Mouse (Mus musculus) embryo, embryonic 10.5 days (tissue): ENCODE measurements around the gene Clec2g.
"Not testable (repeated sequence)": the region's sequence is repeated elsewhere in the genome, so short reads cannot be mapped to it uniquely, and the experiment has no call there.

ENCODE experiments used
- DNase-seq: peaks from one replicate; pipeline ENCODE4 v3.0.0-alpha.2; 2015; ENCODE audit warnings: low spot score

Gene Clec2g

DNA sequence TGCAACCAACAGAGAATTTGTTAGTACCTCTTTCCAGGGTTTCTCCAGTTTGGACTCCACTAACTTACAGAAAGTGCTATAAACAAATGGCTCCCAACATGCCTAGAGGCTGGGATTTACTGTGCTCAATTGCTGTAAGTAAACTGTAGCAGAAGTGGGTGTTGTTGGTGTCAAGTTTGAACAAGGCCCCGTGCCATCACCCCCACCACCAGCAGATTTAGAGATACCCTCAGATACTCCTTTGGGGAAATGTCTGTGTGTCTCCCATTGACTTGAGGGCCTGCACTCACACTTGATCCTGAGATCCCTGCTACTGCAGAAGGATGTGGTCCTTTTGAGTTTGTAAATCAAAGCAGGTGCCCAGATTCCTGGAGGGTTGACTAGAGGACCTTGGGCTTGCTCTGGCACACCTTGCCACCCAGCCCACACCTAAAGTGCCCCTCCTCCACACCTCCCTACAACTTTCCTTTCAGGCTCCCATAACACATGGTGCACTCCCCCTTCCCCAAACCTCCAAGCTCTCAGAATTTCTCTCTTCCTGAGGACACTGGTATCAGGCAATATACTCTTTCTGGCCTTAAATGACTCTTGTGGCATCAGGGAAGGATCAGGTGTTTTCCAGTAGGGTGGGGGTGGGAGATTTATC lies 37.3 kb downstream of the Clec2g start:
- no peak for DNase-seq

DNA sequence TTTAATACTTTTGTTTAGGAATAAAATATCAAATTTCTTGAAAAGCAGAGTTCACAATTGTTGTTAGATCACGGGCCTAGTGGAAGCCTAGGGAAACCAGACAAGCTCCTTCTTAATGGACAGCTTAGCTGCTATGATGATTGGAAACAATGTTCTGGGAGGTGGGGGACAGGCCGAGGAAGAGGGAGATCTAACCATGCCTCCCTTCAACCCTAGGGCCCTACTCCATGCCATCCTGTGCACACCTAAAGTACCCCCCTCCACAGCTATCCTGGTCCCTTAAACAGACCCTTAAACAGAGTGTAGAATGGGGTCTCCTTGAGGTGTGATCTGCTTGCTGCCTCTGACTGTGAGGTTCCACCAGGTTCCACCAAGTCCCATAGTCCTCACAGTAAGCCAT lies 38.0 kb downstream of the Clec2g start:
- DNase-seq = no peak

DNA sequence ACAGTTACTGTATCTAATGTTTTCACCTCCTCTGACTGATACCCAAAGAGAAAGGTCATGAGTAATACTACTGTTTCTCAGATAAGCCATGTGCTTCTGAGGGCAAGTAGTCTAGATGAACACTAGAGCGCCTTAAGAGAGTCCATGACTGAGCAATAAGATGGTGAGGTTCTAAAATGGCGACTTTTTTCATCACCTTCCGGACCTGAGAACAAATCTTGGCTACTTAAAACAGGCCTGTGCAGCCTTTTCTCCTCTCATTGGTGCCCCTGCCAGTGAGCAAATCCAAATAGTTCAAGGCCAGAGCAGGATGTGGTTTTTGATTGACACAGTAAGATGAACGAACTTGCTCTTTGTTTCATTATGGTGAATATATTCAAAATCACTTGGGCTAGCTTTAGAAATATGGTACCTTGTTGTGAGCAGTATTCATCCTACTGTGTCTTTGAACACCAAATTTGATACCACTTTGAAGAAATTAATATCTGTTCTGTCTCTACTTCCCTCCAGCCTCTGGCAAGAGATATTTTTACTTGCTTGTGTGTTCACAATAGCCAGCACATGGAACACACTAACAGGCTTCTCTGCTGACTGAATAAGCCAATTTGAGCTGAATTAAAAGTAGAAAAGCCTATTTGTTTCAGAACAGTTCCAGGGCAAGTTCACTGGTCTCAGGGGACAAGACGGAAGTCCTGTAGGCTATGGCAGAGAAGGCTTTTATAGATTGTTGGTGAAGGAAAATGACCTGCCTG lies 38.7 kb downstream of the Clec2g start:
- no peak for DNase-seq

DNA sequence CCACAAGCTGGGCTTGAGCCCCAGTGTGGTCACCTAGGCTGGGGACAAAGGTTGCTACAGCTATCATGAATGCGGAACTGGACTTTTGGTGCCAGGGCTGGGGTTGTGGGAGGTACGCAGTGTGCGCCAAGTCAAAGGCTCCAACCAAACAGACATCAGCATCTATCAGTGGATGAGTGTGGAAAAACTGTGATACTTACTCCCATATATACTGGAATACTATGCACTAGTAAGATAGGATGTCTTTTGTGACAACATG lies 39.2 kb downstream of the Clec2g start:
- no peak for DNase-seq

DNA sequence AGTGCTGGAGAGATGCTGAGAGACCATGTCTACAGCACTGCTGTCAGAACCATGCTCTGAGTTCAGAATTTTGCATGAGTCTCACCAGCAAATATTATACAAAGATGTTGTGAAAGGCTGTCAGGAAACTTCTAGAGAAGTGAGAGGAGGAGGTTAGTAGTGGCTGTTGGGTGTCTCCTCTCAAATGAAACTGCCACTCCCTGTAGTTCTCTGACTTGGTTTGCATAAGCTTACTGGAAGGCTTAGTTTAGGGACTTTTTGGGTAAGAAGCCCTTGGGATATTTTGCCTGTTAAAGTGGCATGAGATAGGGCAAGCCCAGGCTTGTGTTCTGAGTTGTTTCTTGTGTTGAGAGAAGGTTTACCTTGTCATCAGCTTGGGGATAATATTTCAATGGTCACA lies 40.7 kb downstream of the Clec2g start:
- DNase-seq = not testable (repeated sequence)

DNA sequence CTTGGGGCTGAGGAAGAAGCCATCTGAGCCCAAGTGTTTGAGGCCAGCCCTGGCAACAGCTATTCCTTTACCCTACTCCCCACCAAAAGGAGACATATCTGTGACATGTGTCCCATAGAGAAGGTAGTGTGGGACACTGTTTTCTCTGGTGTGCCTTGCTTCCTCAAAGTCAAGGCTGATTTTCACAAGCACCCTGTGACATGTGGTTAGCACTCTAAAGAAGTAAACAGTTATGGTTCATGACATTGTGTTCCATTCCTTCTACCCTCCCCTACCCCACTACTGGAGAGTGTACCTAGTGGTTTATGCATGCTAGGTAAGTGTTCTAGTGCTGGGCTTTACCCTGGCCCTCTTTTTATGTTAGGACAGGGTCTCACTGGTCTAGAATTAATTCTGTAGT lies 42.0 kb downstream of the Clec2g start:
- DNase-seq = no peak

DNA sequence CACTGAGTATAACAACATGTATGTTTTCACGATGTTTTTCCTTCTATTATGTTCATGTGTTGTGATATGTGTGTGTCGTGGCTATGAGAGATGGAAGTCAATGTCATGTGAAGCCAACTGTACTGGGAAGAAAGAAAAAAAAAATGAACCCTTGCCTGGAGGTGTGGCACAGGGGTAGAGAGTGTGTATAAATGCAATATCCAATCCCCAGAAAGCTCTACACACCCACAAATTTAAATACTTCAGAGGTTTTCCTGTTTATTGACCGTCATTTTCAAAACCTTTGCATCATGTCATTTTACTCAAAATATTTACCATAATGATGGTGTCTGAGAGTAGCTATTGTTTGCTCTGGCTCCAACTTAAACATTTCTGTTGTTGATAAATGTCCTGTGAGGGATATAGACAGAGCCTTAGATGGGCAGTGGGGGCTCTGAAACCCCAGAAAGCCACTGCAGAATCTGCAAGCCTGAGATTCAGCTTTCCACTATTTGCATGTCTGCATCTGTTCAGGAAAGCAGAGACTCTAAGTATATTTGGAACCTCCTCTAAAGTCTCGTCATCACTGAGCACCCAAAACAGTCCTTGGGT lies 47.9 kb downstream of the Clec2g start:
- not testable (repeated sequence) for DNase-seq

DNA sequence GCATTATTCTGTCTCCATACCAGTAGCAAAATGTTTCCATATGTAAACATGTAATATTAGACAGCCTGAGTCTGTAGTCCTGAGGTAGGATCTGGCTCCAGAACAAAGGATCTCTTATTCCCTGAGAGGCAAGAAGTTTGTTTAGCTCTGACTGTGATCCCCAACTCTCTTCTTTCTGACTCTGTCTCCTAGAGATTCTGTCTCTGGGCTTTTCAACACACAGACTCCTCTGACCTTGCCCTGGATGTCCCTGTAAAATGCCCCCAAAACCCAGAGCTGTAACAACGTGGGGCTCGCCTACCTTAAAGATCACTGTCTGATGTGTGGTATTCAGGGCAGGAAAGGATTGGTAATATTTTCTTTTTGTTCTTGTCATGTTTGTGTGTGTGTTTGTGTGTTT lies 58.2 kb downstream of the Clec2g start:
- peak; percentile 26 for DNase-seq

DNA sequence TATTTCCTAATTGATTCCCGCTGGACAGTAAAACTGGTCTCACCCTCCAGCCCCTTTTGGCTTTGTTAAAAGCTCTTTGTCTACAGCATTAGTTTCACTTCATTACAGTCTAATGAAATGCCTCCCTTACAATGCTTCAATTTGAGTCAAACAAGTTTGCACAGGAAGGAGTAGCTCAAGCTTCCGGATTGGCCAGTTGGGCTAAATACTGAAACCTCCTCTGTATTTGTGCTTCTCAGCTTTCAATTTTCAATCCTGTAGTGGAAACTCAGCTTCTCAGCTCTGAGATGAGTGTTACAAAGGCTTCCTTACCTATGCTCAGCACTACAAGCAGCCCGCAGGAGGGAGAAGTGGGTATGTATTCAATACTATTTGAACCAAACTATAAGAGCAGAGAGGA lies 58.6 kb downstream of the Clec2g start:
- peak; percentile 64 for DNase-seq

DNA sequence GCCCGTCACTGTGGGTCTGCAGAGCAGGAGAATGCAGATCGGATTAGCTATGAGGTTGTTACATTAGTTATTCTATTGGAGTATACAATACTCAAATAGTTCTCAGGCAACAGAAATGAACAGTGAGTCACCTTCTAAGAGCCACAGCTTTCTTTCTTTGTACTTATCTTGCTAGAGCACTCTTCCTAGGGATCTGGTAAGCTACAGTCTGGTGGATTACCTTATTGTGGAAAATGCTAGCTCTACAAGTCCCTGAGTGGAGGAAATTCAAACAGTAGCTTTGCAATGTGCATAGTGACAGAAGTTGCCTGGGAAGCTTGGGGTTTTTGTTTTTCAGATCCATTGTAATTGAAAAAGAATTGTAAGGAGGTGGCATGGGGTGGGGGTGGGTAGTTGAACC lies 59.0 kb downstream of the Clec2g start:
- no peak for DNase-seq

DNA sequence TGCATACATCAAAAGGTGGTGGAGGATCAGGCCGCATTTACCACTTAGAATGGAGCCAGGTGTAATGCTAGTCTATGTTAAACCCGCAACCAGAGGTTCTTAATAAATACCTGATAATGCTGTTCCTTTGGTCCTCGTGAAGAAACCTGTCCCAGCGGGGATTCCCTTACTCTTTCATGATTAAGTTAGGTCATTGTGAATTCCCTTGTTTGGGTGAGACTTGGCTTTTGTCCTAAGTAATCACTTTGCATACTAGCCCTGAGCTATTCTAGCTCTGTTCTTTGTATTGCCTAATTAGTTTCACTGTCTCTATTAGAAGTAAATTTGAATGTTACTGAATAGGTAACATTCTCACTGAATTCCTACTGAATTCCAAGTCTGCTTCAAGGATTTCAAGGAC lies 60.2 kb downstream of the Clec2g start:
- no peak for DNase-seq

DNA sequence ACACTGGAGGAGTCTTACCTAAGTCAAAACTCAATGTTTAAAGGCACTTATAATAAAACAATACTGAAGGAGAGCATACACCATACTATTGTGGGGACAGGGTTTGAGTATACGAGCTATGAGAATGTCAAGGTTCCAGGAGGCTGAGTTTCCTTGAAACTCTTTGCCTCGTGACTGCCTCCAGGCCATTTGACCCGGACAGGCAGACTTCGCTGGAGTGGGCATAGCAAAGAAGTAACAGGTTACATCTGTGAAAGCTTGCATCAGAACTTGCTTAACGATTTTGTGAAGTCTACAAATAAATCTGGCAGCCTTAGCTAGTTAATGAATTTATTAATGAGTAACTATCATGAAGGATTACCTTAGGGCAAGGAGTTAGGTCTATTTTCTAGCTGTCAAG lies 60.6 kb downstream of the Clec2g start:
- no peak for DNase-seq

DNA sequence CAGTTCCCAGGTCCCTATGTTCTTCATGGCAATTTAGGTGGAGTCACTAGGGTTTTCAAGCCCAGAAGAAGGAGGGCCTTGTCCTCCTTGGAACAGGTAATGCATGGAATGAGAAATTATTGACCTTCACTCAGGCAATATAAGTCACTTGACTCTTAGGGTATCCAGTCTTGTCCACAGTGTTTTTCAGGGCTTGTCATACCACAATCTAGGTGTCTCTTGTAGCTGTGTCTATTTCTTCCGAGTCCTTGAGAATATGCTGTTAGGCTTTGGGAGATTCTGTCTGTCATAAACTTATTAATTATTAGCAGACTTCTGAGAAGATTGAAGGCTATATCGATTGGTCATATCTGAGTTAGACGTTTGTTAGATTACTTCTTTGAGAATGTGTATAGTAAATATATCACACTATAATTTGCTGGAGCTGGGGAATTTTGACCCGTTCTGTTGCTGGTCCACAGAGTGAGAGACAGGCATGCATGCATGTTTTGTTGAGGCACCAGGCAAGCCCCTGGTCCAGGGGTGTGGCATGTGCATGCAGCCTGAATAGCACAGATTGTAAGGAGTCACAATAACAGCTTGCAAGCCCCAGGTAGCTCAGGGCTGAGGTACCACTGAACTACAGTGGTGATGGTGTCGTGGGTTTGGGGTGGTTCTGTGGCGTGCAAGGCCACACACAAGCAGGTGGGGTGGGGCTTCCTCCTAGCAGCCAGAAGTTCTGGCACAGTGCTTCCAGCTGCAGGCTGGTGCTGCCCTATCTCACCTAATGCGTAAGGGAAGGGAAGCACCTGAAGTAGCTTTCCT lies 61.3 kb downstream of the Clec2g start:
- no peak for DNase-seq

DNA sequence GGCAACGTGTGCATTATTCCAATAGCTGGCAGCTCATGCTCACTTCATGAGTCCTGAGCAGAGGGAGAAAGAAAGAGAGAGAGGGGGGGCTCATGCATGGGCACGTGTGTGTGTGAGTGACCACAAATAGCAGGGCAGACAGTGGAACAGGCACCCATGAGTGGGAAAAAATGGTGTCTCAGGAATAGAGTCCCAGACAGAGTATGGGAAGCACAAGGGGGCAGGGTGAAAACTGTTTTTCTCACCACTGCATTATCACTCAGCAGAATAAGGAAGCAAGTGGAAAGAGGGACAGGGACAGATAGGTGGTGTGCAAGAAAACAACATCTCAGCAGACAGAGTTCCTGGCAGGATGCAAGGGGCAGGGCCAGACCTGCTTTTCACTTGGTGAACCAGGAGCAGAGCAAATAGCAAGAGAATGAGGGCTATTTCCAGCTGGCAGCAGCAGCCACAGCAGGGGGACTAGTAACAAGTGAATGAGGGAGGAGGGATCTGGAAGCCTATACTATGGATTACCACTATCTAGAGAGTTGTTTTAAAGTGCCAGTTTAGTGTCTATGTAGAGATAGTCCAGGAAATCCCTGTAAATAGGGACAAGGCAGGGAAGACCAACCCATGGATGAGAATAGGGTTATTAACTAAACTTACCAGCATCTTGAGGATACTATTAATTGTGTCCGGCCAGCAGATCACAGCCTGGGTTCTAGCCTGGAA lies 62.0 kb downstream of the Clec2g start:
- no peak for DNase-seq

DNA sequence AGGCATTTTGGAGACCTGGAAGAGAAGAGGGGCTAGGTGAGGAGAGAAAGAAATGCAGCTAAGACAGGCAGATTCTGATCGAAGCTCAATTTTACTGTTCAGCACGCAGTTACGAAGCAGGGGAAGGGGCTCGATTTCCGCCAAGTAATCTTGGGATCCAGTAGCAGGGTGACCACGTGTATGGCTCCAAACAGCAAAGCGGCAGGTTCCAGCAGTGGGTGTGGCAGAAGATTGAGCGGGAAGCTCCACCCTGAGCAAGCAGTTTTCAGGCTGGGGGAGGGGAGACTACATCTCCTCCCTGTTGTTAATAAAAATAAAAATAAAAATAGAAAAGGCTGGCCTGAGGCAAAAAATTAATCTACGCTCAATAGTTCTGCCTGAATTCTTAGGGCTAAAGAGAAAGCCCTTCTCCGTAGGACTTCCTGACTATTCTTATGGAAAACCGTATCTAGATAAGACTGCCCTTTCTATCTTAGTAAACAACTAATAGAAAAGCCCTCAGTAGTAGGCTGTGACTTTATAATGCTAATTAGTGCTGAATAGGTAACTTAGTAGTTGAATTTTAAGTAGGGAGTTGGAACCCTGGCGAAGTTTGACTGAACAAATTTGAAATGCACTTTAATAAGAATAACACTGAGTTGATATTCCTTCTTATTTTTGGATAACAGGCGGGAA lies 62.7 kb downstream of the Clec2g start:
- DNase-seq = no peak

DNA sequence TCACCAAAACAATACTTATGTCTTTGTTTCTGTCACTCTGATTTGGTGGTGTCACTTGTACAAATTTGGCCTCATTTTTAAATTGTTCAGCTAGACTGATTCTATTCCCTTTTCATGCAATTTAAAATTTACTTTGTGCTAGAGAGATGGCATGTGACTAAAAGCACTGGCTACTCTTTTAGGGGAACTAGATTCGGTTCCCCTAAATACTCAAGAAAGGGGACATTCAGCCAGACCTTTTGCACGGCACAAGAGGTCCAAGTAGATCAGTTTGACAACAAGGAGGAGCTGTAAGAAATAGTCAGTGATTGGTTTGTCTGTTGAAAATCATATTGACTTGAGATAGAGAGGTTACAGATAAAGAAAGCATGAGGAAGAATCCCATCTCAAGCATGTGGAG lies 67.2 kb downstream of the Clec2g start:
- no peak for DNase-seq

DNA sequence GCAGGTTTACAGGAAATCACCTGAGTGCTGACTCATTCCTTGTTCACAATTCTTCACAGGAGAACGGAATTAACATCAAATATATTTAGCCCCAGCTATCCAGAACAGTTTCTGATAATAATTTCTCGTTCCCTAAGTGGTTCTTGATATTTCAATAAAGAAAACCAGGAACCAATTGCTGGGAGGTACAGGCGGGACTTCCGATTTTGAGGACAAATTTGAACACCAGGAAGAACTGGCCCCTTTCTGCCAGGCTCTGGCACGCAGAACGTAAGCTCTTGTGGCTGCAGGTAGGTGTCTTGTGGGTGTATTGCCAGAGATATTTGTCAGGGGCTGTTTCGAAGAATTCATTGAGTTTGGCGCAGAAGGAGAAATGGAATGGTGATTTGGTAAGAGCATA lies 74.4 kb downstream of the Clec2g start:
- no peak for DNase-seq

DNA sequence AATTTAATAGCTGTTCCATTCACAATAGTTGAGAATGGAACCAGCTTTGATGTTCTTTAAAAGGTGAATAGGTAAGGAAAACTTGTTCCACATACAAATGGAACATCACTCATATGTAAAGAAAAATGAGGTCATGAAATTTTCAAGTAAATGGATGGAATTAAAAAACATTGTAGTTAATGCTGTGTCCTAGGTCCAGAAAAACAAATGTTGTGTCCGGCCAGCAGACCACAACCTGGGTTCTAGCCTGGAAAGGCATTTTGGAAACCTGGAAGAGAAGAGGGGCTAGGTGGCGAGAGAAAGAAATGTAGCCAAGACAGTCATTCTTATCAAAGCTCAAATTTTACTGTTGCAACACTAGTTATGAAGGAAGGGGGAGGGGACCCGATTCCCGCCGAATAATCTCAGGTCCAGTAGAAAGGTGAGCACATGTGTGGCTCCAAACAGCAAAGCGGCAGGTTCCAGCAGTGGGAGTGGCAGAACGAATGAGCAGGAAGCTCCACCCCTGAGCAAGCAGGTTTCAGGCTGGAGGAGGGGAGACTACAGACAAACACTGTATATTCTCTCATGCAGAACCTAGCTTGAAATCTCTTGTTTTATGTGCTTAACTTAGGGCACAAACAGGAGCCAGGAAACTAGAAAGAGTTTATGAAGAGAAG lies 75.8 kb downstream of the Clec2g start:
- not testable (repeated sequence) for DNase-seq

DNA sequence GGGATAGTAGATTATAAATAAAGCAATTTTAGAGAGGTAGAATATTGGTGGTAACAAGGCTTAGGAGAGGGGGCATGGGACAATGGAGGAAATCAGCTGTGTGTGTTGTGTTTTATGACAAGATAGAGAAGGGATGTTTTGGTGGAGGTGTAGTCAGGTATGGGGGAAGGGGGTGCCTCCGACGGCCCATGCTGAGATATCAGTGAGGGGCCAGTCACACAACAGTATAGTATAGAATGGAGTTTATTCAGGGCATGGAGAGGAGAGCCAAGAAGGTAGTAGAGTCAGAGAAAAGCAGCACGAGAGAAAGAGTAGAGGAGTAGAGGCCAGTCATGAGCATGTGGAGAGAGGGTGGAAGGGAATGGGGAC lies 76.3 kb downstream of the Clec2g start:
- DNase-seq = no peak

DNA sequence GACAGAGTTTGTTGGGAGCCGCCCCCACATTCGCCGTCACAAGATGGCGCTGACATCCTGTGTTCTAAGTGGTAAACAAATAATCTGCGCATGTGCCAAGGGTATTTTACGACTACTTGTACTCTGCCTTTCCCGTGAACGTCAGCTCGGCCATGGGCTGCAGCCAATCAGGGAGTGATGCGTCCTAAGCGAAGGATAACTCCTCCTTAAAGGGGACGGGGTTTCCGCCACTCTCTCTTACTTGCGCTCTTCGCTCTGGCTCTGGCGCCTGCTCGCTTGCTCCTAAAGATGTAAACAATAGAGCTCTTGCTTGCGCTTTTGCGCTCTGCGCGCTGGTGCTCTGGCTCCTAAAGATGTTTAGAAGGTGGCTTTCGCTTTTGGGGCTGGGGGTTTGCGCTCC lies 77.8 kb downstream of the Clec2g start:
- DNase-seq = not testable (repeated sequence)

DNA sequence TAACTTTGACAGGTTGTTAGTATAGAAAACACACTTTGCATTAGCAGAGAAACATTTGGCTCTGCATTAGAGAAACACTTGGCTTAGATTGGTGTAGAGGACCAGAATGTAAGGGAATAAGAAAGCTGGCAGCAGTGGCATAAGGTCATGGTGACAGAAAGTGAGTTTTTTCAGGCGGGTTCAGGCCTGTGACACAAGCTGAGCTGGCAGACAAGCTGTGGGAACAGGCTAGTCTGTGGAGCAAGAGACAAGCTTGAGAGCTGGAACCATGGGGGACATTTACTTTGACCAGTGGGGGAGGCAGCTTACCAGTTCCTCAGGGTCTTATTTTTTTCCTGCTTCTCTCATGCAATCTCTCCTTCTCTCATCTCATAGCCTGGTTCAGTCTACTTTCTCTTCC lies 78.8 kb downstream of the Clec2g start:
- DNase-seq = no peak
